Mouse (Mus musculus) intestine, embryonic 15.5 days (tissue): Measurements from ENCODE around the gene Ndufs7. TPM values are rescaled to one million over a fixed set of nuclear protein-coding genes. Genes with fewer than 3 reads are reported as not detected.
"Not testable (repeated sequence)": the region's sequence is repeated elsewhere in the genome, so short reads cannot be mapped to it uniquely, and the experiment has no call there.

Source experiments
- ATAC-seq: fragments of 200-750 bp; cut with Nextera tagmentation; 2 replicates; pipeline ENCODE4 v1.8.0; 2017; ENCODE audit warnings: moderate TSS enrichment, moderate library complexity
- H3K27ac ChIP-seq: fragments of 300-500 bp; sonication (generic); 2 replicates; pipeline ENCODE4 v1.5.1; 2015; ENCODE audit warnings: mild to moderate bottlenecking, inconsistent platforms
- H3K27me3 ChIP-seq: fragments of 300-500 bp; sonication (generic); replicated peaks from 2 replicates; pipeline ENCODE4 v1.6.1; 2015; ENCODE audit warnings: inconsistent platforms
- H3K36me3 ChIP-seq: fragments of 300-500 bp; sonication (generic); 2 replicates; pipeline ENCODE4 v1.6.1; 2015; ENCODE audit warnings: inconsistent platforms
- H3K4me1 ChIP-seq: fragments of 300-500 bp; sonication (generic); replicated peaks from 2 replicates; pipeline ENCODE4 v1.6.1; 2015; ENCODE audit warnings: inconsistent platforms
- H3K4me2 ChIP-seq: fragments of 300-500 bp; sonication (generic); replicated peaks from 2 replicates; pipeline ENCODE4 v1.6.1; 2015; ENCODE audit warnings: mild to moderate bottlenecking, inconsistent platforms
- H3K4me3 ChIP-seq: fragments of 300-500 bp; sonication (generic); replicated peaks from 2 replicates; pipeline ENCODE4 v1.5.1; 2015; ENCODE audit warnings: inconsistent platforms
- H3K9ac ChIP-seq: fragments of 300-500 bp; sonication (generic); 2 replicates; pipeline ENCODE4 v1.6.1; 2015; ENCODE audit warnings: inconsistent platforms
- H3K9me3 ChIP-seq: fragments of 300-500 bp; sonication (generic); 2 replicates; pipeline ENCODE4 v1.6.1; 2016; ENCODE audit warnings: inconsistent platforms
- WGBS: fragments of 180-500 bp; shearing (Covaris S2); methylation state at CpG from one replicate; pipeline ENCODE4 v1.1.7; 2015; 5-methylcytosine and 5-hydroxymethylcytosine counted together
- polyA plus RNA-seq: library from polyadenylated mRNA; unstranded; fragments of >200 nt; fragmentation: Nextera tagmentation; extraction: Ambion mirVana; gene quantifications from 2 replicates; pipeline ENCODE4 v1.2.1, GENCODE M21; 2015

Ndufs7 gene
- polyA plus RNA-seq = 467 and 534 TPM in 2 replicates

GRCm38 (mm10) chr10:80248971-80249640, at the start of gene Ndufs7:
TSS of gene Ndufs7 (plus strand) at chr10:80249121.
- peak; percentile 94 for ATAC-seq
- WGBS = under 1% methylated on average over 53 of the region's 53 CpGs
- Histone ChIP-seq H3K4me1 (peaks cover 20% of the 10 kb centered on the region), H3K4me3 (peak within 1 kb of the TSS; percentile 73), H3K9ac (peak within 1 kb of the TSS; percentile 75), H3K4me2 (peak within 1 kb of the TSS; percentile 80), H3K27ac (peak within 1 kb of the TSS; percentile 90), H3K9me3 (no peaks in the 10 kb centered on the region), H3K27me3 (no peaks in the 10 kb centered on the region), H3K36me3 (peaks cover 21% of the 10 kb centered on the region)

GRCm38 (mm10) chr10:80199440-80200008, 49.4 kb upstream of the Ndufs7 start:
- Histone ChIP-seq H3K4me3 (no peak overlapping the region), H3K4me1 (no peaks in the 10 kb centered on the region), H3K36me3 (no peaks in the 10 kb centered on the region), H3K27me3 (no peaks in the 10 kb centered on the region), H3K27ac (no peak overlapping the region), H3K9me3 (no peaks in the 10 kb centered on the region), H3K4me2 (no peak overlapping the region), H3K9ac (no peak overlapping the region)
- ATAC-seq = peak; percentile 92
- 51% methylated on average over 3 of the region's 3 CpGs for WGBS

GRCm38 (mm10) chr10:80200485-80200884, 48.4 kb upstream of the Ndufs7 start:
- H3K9ac ChIP-seq = no peak overlapping the region

GRCm38 (mm10) chr10:80204055-80204454, 44.9 kb upstream of the Ndufs7 start:
- whole genome bisulfite sequencing = 26% methylated on average over 7 of the region's 7 CpGs
- Histone ChIP-seq H3K36me3 (no peaks in the 10 kb centered on the region), H3K27ac (no peak overlapping the region), H3K27me3 (no peaks in the 10 kb centered on the region), H3K4me3 (no peak overlapping the region), H3K4me2 (no peak overlapping the region), H3K4me1 (no peaks in the 10 kb centered on the region), H3K9me3 (no peaks in the 10 kb centered on the region), H3K9ac (no peak overlapping the region)
- ATAC-seq = no peak

More at GRCm38 (mm10) chr10:80200485-80200884, 48.4 kb upstream of the Ndufs7 start:
- 78% methylated on average over 6 of the region's 6 CpGs for WGBS
- Histone ChIP-seq H3K27ac (no peak overlapping the region), H3K4me3 (no peak overlapping the region), H3K36me3 (no peaks in the 10 kb centered on the region), H3K4me1 (no peaks in the 10 kb centered on the region), H3K4me2 (no peak overlapping the region), H3K27me3 (no peaks in the 10 kb centered on the region), H3K9me3 (no peaks in the 10 kb centered on the region)
- no peak for ATAC-seq

GRCm38 (mm10) chr10:80207201-80207600, 41.7 kb upstream of the Ndufs7 start:
- H3K36me3 ChIP-seq = no peaks in the 10 kb centered on the region
- H3K27me3 ChIP-seq = no peaks in the 10 kb centered on the region
- no peak overlapping the region for H3K4me3 ChIP-seq
- 73% methylated on average over 1 of the region's 1 CpGs for WGBS
- ATAC-seq = no peak
- H3K9me3 ChIP-seq = no peaks in the 10 kb centered on the region
- no peak overlapping the region for H3K9ac ChIP-seq
- no peak overlapping the region for H3K27ac ChIP-seq
- H3K4me1 ChIP-seq = no peaks in the 10 kb centered on the region
- no peak overlapping the region for H3K4me2 ChIP-seq

- 80% methylated on average over 10 of the region's 10 CpGs for WGBS
- ATAC-seq = no peak
Measured at GRCm38 (mm10) chr10:80207676-80208075, 41.2 kb upstream of the Ndufs7 start.

GRCm38 (mm10) chr10:80208248-80208647, 40.7 kb upstream of the Ndufs7 start:
- Histone ChIP-seq H3K9ac (no peak overlapping the region), H3K4me2 (no peak overlapping the region), H3K36me3 (no peaks in the 10 kb centered on the region), H3K4me3 (no peak overlapping the region), H3K9me3 (no peaks in the 10 kb centered on the region), H3K27ac (no peak overlapping the region), H3K27me3 (no peaks in the 10 kb centered on the region), H3K4me1 (no peaks in the 10 kb centered on the region)
- no peak for ATAC-seq
- 65% methylated on average over 4 of the region's 4 CpGs for WGBS

More at GRCm38 (mm10) chr10:80207676-80208075, 41.2 kb upstream of the Ndufs7 start:
- Histone ChIP-seq H3K27me3 (no peaks in the 10 kb centered on the region), H3K9me3 (no peaks in the 10 kb centered on the region), H3K4me3 (no peak overlapping the region), H3K4me1 (no peaks in the 10 kb centered on the region), H3K36me3 (no peaks in the 10 kb centered on the region), H3K27ac (no peak overlapping the region), H3K4me2 (no peak overlapping the region), H3K9ac (no peak overlapping the region)

- WGBS = 18% methylated on average over 24 of the region's 24 CpGs
- H3K9me3 ChIP-seq = no peaks in the 10 kb centered on the region
- no peaks in the 10 kb centered on the region for H3K36me3 ChIP-seq
- H3K9ac ChIP-seq = peak overlapping the region; percentile 26; the same call in 1 of the 2 replicates
- no peak overlapping the region for H3K4me3 ChIP-seq
- H3K4me2 ChIP-seq = no peak overlapping the region; the same call in 1 of the 2 replicates
- H3K27ac ChIP-seq = no peak overlapping the region
- no peaks in the 10 kb centered on the region for H3K27me3 ChIP-seq
- no peak for ATAC-seq
- no peaks in the 10 kb centered on the region for H3K4me1 ChIP-seq
Measured at GRCm38 (mm10) chr10:80208841-80209371, 40.0 kb upstream of the Ndufs7 start.

- not testable (repeated sequence) for H3K4me2 ChIP-seq
Measured at GRCm38 (mm10) chr10:80211547-80212103, 37.3 kb upstream of the Ndufs7 start.

GRCm38 (mm10) chr10:80215048-80215772, 33.7 kb upstream of the Ndufs7 start:
- H3K9me3 ChIP-seq = no peaks in the 10 kb centered on the region
- no peaks in the 10 kb centered on the region for H3K4me1 ChIP-seq
- H3K9ac ChIP-seq = no peak overlapping the region
- H3K4me3 ChIP-seq = no peak overlapping the region
- H3K4me2 ChIP-seq = no peak overlapping the region
- H3K27me3 ChIP-seq = no peaks in the 10 kb centered on the region
- H3K27ac ChIP-seq = no peak overlapping the region
- 35% methylated on average over 16 of the region's 16 CpGs for WGBS
- no peaks in the 10 kb centered on the region for H3K36me3 ChIP-seq
- ATAC-seq = no peak

More at GRCm38 (mm10) chr10:80211547-80212103, 37.3 kb upstream of the Ndufs7 start:
- not testable (repeated sequence) for H3K4me3 ChIP-seq, H3K36me3 ChIP-seq, ATAC-seq, H3K27me3 ChIP-seq, H3K9ac ChIP-seq, H3K27ac ChIP-seq, H3K4me1 ChIP-seq, H3K9me3 ChIP-seq
- 72% methylated on average over 7 of the region's 7 CpGs for WGBS

- Histone ChIP-seq H3K4me1 (peaks cover 4% of the 10 kb centered on the region; the same call in 1 of the 2 replicates), H3K27me3 (no peaks in the 10 kb centered on the region), H3K36me3 (no peaks in the 10 kb centered on the region), H3K9me3 (no peaks in the 10 kb centered on the region), H3K27ac (no peak overlapping the region), H3K9ac (no peak overlapping the region), H3K4me3 (no peak overlapping the region), H3K4me2 (no peak overlapping the region)
- no peak for ATAC-seq
- WGBS = 40% methylated on average over 7 of the region's 9 CpGs
Measured at GRCm38 (mm10) chr10:80220676-80221075, 28.2 kb upstream of the Ndufs7 start.

GRCm38 (mm10) chr10:80223137-80223536, 25.8 kb upstream of the Ndufs7 start:
- not testable (repeated sequence) for H3K9ac ChIP-seq, H3K4me3 ChIP-seq, H3K9me3 ChIP-seq, H3K27ac ChIP-seq, H3K27me3 ChIP-seq, ATAC-seq, H3K36me3 ChIP-seq, H3K4me2 ChIP-seq
- WGBS = 80% methylated on average over 2 of the region's 2 CpGs
- H3K4me1 ChIP-seq = peaks cover 18% of the 10 kb centered on the region
